Mouse (Mus musculus): ENCODE data around the gene Cnep1r1.
A peak's percentile ranks its signal among the peaks of the same experiment; 100 is the strongest.

The Cnep1r1 gene

GRCm38 (mm10) chr8:88118456-88119036 is at the start of gene Cnep1r1:
TSS of gene Cnep1r1 (plus strand) at chr8:88118769.
- peak; percentile 86 to 91 for DNase-seq (ENCODE audit: low spot score in 2 of 2)

DNA sequence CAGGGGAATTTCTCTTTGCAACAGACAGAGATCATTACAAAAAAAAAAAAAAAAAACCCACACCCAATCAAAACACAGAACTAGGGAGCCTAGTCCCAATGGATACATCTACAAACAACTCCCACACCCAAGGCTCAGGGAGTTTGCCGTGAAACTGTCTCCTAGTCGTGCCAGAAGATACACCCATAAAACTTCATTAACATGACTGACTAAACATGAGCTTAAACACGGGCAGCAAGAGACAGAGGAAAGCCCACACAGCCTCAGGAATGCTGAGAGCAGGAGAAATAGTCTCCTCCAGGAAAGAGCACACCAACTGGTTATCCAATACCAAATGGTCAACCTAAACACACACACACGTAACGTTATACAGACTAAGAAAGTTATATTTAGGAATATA is 36.4 kb upstream of the Cnep1r1 start:
- no peak for DNase-seq (ENCODE audit: low spot score in 2 of 2)

- no peak for DNase-seq (ENCODE audit: low spot score in 2 of 2)
Observed at GRCm38 (mm10) chr8:88088006-88088405, 30.6 kb upstream of the Cnep1r1 start.

DNA sequence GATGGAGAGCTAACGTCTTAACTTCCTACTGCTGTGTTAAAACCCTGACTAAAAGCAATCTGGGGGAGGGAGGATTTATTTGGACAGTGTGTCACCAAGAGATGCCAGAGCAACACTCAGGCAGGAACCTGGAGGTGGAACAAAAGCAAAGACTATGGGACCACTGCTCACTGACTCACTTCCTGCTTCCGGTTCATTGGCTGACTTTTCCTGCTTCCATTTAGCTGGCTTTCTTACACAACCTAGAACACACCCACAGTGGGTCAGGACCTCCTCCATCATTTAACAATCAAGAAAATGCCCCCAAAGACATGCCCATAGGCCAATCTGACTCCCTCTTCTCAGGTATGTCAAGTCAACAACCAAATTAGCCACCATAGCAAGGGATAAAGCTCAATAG is 26.9 kb upstream of the Cnep1r1 start:
- no peak for DNase-seq (ENCODE audit: low spot score in 2 of 2)

- no peak for DNase-seq (ENCODE audit: low spot score in 2 of 2)
Observed at GRCm38 (mm10) chr8:88093367-88093766, 25.2 kb upstream of the Cnep1r1 start.

DNA sequence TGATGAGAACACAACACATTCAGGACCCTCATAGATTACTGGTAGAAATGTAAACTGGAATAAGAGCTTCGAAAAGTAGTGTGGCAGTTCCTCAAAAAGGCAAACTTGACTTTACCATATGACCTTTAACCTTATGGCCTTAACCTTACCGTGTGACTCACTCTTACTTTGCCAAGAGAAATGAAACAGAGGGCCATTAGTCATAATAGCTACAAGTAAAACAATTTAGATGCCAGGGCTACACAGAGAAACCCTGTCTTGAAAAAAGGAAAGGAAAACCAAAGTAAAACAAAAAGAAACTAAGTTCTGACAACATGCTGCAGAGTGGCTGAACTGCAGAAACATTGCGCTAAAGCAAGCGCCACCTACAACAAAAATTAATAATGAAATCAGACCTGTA is 19.7 kb upstream of the Cnep1r1 start:
- DNase-seq (ENCODE audit: low spot score in 2 of 2) = no peak

- DNase-seq (ENCODE audit: low spot score in 2 of 2) = peak in 1 of 2 experiments; percentile 23
Observed at GRCm38 (mm10) chr8:88099526-88099925, 19.0 kb upstream of the Cnep1r1 start.

DNA sequence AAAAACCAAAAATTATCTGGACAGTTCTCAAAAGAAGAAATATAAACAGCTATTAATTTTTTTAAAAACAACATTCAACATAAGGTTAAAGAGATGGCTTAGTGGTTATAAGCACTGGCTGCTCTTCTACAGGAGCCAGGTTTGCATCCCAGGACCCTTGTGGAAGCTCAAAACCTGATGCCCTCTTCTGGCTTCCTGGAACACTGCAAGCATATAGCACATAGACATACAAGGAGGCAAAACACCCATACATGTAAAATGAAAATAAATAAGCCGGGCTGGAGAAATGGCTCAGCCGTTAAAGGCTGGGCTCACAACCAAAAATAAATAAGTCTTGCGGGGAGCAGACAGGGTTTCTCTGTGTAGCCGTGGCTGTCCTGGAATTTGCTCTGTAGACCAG is 9.3 kb upstream of the Cnep1r1 start:
- DNase-seq (ENCODE audit: low spot score in 2 of 2) = no peak

DNA sequence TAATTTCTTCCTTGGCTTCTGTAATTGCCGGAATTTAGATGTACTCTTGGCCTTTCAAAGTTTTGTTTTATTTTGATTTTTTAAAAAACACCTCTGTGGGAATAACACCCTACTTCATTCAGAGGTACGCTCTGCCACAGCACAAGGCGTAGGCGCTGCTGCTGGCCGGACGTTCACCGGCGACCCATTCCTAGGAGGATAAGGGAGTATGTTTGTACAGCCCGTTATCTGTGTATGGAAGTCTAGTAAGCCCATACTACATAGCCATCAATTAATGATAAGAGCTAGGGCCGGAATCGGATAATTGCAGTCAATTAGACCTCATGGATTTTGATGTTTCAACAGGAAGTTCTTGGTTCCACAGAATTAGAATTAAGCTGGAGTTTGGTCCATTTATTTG is 507 bp downstream of the Cnep1r1 start:
- DNase-seq (ENCODE audit: low spot score in 2 of 2) = no peak

GRCm38 (mm10) chr8:88124850-88125249 is 6.3 kb downstream of the Cnep1r1 start:
- DNase-seq (ENCODE audit: low spot score in 2 of 2) = no peak

GRCm38 (mm10) chr8:88129397-88129796 is 10.8 kb downstream of the Cnep1r1 start:
- DNase-seq (ENCODE audit: low spot score in 2 of 2) = no peak

GRCm38 (mm10) chr8:88130754-88131317 is 12.3 kb downstream of the Cnep1r1 start:
- DNase-seq (ENCODE audit: low spot score in 2 of 2) = no peak

DNA sequence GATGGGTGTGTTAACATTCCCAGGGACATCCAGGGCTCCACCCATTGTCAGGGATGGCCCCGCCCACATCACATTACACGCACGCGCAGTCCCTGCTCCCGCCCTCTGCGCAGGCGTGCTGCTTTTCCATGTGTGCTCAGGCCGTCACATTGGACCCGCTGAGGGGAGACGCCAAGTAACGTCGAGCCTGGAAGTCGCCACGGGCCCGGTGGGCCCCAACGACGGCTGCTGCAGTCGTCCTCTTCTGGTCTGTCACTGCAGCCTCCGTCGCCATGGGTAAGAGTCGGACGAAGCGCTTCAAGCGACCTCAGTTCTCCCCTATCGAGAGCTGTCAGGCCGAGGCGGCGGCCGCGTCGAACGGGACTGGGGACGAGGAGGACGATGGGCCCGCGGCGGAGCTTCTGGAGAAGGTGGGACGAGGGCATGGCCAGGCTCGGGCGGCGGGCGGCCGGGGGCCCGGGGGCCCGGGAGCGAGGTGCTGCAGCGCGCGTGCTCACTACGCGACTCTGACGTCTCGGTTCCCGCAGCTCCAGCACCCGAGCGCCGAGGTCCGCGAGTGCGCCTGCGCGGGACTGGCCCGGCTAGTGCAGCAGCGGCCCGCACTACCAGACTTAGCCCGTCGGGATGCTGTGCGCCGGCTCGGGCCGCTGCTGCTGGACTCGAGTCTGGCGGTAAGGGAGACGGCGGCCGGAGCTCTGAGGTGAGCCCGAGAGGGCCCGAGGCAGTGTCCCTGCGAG is 19.3 kb downstream of the Cnep1r1 start, which contains the start of gene Heatr3:
Gene Heatr3, plus strand, starts transcription at position 108 of the 737 bp plus-strand sequence.
- peak; percentile 94 for DNase-seq (ENCODE audit: low spot score in 2 of 2)

DNA sequence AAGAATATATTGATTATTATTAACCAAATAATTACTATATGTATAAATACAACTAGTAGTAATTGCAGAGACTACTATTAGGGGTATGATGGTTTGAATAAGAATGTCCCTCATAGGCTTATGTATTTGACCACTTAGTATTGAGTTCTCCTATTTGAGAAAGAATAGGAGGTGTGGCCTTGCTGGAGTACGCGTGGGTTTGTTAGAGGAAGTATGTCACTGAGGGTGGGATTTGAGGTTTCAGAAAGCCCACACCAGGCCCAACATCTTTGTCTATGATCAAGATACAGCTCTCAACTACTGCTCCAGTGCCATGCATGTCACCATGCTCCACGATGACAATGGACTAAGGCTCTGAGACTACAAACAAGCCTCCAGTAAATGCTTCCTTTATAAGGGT is 20.7 kb downstream of the Cnep1r1 start:
- DNase-seq (ENCODE audit: low spot score in 2 of 2) = no peak

DNA sequence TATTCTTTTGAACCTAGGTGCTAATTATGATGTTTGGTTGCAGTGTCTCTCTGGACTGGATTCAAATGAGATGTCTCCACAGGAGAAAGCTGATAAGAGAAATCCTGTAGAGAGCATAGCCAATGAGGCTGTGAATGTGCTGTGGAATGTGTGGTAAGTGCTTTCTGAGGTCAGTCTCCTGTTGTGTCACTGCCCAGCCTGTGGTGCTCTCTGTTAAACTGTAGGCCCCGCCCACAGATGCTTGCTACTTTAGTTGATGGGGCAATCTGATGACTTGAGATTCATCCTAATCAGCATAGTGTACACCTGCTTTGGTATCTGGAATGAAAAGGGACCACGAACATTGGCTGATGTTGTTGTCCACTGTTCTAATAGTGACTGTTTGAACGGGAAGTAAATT is 23.1 kb downstream of the Cnep1r1 start:
- DNase-seq (ENCODE audit: low spot score in 2 of 2) = no peak

- no peak for DNase-seq (ENCODE audit: low spot score in 2 of 2)
Observed at GRCm38 (mm10) chr8:88144041-88144440, 25.5 kb downstream of the Cnep1r1 start.

- peak; percentile 49 to 54 for DNase-seq (ENCODE audit: low spot score in 2 of 2)
Observed at GRCm38 (mm10) chr8:88150910-88151371, 32.4 kb downstream of the Cnep1r1 start.

GRCm38 (mm10) chr8:88160237-88160995 is 41.8 kb downstream of the Cnep1r1 start:
- DNase-seq (ENCODE audit: low spot score in 2 of 2) = peak in 1 of 2 experiments; percentile 30

GRCm38 (mm10) chr8:88161439-88161838 is 42.9 kb downstream of the Cnep1r1 start:
- DNase-seq (ENCODE audit: low spot score in 2 of 2) = peak in 1 of 2 experiments; percentile 35

DNA sequence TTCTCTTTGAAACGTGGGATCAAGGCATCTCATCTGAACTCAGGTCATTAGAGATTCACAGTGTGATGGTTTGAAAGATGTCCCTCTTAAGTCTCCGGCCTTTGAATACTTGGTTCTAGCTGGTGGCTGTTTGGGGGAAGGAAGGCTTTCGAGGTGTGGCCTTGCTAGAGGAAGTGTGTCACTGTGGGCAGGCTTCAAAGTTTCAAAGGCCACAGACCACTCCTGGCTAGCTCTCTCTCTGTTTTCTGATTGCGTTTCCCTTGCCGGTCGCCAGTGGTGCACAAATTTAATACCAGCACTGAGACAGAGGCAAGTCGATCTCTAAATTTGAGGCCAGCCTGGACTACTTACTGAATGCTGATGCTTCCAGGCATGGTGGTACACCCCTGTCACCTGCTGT is 56.7 kb downstream of the Cnep1r1 start:
- no peak for DNase-seq (ENCODE audit: low spot score in 2 of 2)

- no peak for DNase-seq (ENCODE audit: low spot score in 2 of 2)
Observed at GRCm38 (mm10) chr8:88177291-88177690, 58.7 kb downstream of the Cnep1r1 start.

DNA sequence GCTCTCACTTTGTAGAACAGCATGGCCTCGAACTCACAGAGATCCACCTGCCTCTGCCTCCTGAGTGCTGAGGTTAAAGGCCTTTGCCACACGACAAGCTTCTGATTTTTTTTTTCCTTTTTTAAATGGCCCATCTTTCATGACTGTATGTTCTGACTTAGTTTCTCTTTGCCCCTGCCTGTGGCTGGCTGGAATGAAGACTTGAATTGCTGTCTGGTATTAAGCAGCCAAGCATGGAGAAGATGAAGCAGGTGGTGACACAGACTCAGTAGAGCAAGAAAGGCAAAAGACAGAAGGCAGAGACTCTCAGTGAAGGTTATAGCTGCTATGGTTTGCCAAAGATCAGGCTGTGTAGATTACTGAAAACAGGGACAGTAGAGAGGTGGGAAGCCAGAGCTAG is 64.6 kb downstream of the Cnep1r1 start:
- no peak for DNase-seq (ENCODE audit: low spot score in 2 of 2)
